Mouse (Mus musculus) c-Kit-positive CD71-negative TER-119-negative erythroid progenitor cells, embryonic 14.5 days (primary cell): ENCODE results near the gene Kif15.

Source experiments
- DNase-seq: peaks from one replicate; pipeline ENCODE4 v3.0.0-alpha.2; 2013; ENCODE audit warnings: low read depth

Gene Kif15

DNA sequence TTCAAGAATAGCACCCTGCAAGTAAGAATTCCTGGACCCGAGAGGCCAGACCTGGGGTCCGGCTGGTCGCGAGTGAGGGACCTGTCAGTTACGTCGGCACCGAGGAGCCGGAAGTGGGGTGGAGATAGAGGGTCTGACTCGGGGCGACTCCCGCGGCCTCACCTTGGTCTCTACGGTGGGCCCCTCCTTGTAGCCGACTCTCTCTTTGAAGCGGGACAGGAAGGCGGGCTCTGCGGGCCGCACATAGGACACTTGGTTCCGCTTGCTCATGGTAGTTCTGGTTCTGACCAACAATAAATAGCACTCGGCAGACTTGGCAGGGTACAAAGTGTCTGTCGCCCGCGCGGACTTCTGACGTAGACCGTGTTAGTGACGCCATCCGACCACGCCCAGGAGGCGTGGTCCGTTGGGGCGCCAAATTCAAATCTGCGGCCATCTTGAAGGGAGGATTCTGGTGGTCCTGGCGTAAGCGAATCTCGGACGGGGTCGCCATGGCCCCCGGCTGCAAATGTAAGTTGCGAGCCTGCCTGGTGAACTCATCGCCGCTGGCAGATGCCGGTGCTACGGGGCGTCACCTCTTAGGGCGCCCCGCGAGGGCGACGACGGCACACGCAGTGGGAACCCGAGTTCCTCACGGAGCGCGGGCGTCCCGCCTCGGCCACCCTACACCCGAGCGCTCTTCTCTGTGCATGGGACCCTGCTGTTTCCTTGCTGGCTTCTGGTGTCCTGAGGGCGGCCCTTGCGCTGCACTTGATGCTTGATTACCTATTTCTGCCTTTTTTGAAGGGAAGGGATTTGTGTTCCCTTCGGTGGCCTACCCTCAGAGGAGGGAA, at the start of gene Kif15, which contains the start of gene 1110059G10Rik:
TSS of gene Kif15 (plus strand) at position 404 of the 833 bp plus-strand sequence.
TSS of gene 1110059G10Rik (minus strand) at position 358 of the 833 bp plus-strand sequence.
- DNase-seq: peak; percentile 91

DNA sequence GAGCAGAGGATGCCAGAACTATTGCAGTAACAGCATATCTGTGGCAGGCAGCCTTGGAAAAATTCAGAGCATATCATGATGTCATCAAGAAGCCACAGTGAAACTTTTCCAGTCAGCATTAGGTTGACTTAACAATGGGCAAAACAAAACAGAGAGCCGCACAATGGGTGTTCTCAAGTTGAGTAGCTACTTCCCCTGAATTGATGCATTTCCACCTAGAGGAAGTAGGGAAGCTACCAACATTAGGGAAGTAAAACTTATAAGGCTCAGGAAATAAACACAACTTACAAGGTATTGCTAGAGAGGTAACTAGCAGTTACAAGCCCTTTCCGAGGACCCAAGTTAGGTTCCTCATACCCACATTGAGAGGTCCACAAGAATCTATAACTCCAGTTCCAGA, 49.8 kb upstream of the Kif15 start:
- DNase-seq: no peak

DNA sequence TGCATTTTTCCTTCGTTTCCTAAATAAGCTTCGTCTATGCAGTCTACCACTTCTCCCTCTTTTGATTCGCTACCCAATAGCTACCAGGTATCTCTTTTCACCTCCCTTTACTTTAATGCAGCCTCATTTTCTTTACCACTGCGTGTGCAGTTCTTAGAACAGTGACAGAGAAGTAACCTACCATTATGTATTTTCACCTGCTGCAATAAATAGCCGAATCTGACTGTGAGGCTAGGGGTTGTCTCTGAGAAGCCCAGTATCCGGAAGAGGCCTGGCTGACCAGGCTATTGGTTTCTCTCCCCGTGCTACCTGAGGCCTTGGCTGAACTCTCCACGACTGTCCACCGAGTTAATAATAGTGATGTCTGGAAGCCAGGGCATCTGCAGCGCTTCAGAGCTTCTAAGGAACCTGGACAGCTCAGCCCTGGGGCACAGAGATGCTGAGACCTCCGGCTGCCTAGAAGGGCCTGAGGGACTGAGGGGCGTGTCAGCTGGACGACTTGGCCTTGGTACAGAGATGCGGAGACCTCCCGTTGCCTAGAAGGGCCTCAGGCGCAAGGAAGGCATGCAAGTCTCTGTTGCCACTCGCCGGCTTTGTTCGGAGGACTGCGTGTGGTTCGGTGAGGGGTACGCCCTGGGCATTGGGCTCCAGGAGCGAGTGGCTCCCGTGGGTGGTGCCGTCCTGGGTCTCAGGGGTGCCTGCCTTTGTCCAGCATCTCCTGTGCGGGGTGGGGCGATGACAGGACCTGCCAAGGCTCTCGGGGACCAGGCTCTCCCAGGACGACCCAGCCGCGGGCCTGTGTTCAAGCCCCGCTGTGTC, 47.9 kb upstream of the Kif15 start:
- no peak for DNase-seq

DNA sequence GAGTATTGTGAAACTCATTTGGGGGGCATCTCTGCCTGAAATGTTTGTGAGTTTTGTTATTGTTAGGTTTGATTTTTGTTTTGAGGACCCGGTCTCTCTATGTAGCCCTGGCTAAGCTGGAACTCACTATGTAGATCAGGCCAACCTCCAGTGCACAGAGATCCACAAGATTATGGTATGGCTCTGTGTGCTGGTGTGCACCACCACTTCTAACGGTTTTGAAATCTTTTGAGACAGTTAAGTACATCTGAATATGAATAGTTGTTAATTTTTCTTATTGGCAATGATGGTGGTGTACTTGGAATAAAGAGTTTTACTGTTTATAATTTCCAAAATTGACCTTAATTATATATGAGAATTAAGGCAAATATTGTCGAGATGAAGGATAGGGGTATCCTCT, 28.4 kb upstream of the Kif15 start:
- DNase-seq: no peak

- DNase-seq: peak; percentile 9
Observed at GRCm38 (mm10) chr9:122922936-122923381, 27.9 kb upstream of the Kif15 start, which contains the start of gene Zfp105. Gene Zfp105, plus strand, starts transcription at chr9:122923072.

DNA sequence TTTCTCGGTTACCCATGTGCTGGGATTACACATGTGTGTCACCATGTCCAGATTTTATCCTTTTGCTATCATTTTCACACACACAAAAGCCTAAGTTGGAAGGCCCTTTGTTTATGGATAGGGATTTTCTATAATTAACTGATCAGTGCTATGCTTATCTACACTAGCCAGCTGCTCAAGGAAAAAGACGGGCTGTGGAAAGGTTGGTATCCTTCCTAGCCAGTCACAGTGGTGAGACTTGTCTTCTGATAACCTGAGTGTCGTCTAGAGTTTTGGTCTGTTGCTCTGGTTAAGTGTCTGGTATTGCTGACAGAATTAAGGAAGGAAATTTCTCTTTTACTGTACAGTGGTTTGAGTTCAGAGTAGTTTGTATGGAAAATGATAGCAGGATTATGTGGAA, 21.9 kb upstream of the Kif15 start:
- DNase-seq: no peak

DNA sequence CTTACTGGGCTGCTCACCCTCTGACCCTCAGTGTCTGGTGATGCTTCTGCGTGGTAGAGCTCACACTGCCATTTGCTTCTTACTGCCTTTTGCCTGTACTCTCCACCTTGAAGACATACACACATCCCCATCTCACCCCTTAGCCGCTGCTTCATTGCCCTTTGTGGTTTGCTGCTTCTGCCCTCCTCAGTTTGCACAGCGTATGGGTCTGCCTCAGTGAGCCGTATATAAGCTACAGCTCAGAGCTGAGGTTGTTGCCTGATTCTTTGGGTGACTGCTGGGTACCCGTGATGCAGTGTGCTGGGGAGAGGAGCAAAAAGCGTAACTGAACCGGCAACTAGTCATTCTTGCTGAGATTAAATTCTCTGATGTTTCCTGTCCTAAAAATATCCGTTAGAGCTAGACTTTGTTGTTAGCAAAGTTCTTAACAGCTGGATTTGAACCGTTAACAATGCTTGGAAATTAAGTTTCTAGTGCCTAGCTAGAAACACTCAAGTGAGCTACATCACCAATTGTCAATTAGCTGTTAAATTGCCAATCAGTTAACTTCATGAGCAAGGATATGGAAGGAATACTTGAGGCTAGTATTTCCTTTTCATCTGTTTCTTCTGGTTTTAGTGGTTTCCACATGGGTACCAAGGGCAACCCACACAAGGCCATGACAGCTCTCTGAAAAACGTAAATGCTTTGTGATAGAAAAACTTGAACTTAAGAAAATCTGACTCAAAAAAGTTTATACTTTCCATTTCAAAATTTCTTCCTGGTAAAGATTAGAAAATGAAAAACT, 47.8 kb downstream of the Kif15 start:
- DNase-seq: no peak

DNA sequence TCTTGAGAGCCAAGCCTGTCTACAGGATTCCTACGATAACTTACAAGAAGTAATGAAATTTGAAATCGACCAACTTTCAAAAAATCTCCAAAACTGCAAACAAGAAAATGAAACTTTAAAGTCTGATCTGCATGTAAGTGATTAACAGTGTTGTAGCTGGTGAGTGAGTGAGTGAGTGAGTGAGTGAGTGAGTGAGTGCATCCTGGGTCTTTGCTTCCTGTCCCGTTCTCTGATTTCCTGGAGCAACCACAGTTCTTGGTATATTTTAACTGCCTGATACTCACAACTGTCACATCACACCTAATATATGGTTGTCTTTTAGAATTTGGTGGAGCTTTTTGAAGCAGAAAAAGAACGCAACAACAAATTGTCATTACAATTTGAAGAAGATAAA, 48.3 kb downstream of the Kif15 start:
- DNase-seq: no peak

GRCm38 (mm10) chr9:123004718-123005117, 53.9 kb downstream of the Kif15 start:
- no peak for DNase-seq

GRCm38 (mm10) chr9:123006071-123006470, 55.2 kb downstream of the Kif15 start:
- no peak for DNase-seq

DNA sequence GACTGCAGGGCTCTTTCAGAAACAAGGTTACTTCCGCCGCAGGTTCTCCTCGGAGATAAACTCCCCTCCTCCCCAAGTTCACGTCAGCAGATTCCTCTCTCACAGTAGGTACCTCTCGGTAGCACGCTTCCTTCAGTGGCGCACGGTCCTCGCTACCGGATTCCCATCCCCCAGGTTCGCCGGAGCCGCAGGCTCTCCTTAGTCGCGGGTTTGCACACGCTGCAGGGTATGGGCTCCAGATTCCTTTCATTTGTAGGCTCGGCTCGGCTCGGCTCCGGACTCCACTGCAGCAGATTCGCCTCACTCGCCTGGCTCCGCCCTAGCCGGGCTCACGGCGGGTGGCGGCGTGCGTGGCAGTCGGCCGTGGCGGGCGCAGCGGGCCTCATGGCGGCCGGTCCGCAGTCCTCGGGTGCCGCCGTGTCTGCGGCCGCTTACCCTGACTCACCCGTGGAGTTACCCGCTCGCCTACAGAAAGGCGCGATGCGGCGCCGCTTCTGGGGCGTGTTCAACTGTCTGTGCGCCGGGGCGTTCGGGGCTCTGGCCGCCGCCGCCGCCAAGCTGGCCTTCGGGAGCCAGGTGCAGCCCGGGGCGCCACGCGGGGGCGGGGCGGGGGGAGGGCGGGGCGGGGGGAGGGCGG, 70.3 kb downstream of the Kif15 start, which contains the start of gene Tmem42:
TSS of gene Tmem42 (plus strand) at position 332 of the 637 bp plus-strand sequence.
- DNase-seq: peak; percentile 61

GRCm38 (mm10) chr9:123021636-123022379, 71.0 kb downstream of the Kif15 start:
- DNase-seq: peak; percentile 19

DNA sequence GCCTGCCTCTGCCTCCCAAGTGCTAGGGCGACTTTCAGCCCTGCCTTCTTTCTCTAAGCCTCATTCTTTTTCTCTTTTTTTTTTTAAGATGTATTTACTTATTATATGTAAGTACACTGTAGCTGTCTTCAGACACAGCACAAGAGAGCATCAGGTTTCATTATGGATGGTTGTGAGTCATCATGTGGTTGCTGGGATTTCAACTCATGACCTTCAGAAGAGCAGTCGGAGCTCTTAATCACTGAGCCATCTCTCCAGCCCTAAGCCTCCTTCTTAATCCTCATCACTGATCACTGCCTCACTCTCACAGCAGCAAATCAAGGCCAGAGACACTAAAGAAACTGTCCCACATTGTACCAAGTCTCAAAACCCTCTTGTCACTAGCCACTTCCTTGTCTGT, 73.4 kb downstream of the Kif15 start:
- no peak for DNase-seq

GRCm38 (mm10) chr9:123031496-123032246, 80.8 kb downstream of the Kif15 start:
- DNase-seq: no peak

DNA sequence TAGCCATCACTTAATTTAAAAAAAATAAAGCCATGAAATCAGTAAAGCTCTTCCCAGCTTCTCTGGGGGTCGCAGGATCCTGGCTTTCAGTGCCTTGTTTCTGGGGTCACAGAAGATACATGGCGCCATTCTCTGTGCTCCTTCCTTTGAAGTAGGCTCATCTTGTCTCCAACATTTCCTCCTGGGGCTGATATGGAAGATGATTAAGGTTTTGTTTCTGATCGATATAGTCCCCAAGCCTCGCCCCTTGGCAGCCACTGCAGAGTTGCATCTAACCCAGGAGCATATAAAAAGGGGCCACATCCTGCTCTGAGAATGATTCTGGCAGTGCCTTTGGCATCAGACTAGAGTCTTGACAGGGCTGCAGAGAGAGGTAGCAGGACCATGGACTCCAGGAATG, 83.6 kb downstream of the Kif15 start, which contains the start of gene Tgm4:
TSS of gene Tgm4 (plus strand) at position 301 of the 400 bp plus-strand sequence.
- DNase-seq: no peak

- DNase-seq: no peak
Observed at GRCm38 (mm10) chr9:123047665-123048064, 96.8 kb downstream of the Kif15 start.

GRCm38 (mm10) chr9:123058724-123059292, 108.0 kb downstream of the Kif15 start:
- peak; percentile 48 for DNase-seq

- no peak for DNase-seq
Observed at GRCm38 (mm10) chr9:123060172-123060571, 109.3 kb downstream of the Kif15 start.
